Mouse (Mus musculus) ES-E14 (cell line): ENCODE measurements at regions not wholly inside any gene's neighbourhood (a gene's known extent, or its start where the extent isn't known, plus 50 kb on each side); places are given as distances from the start of the nearest gene placed in this dataset.

Experiments used
- CHD2 ChIP-seq: IDR thresholded peaks from 2 replicates; pipeline ENCODE4 v1.6.1; 2014; ENCODE audit warnings: mild to moderate bottlenecking, low read depth, low read length, inconsistent platforms
- HCFC1 ChIP-seq: IDR thresholded peaks from 2 replicates; pipeline ENCODE4 v1.6.1; 2012; ENCODE audit warnings: low read length, inconsistent platforms, borderline replicate concordance; ENCODE audit not compliant: insufficient read depth
- MAFK ChIP-seq: IDR thresholded peaks from 2 replicates; pipeline ENCODE4 v1.6.1; 2014; ENCODE audit warnings: mild to moderate bottlenecking, low read depth, low read length, inconsistent platforms; ENCODE audit not compliant: insufficient read depth
- ZC3H11A ChIP-seq: IDR thresholded peaks from 2 replicates; pipeline ENCODE4 v1.6.1; 2012; ENCODE audit warnings: low read depth, mild to moderate bottlenecking, inconsistent platforms, low read length, borderline replicate concordance
- ZNF384 ChIP-seq: IDR thresholded peaks from 2 replicates; pipeline ENCODE4 v1.6.1; 2012; ENCODE audit warnings: low read depth, low read length, inconsistent platforms

- TF ChIP-seq HCFC1: no peak
- no peak for TF ChIP-seq ZNF384
- no peak for TF ChIP-seq CHD2
- no peak for TF ChIP-seq ZC3H11A
- TF ChIP-seq MAFK: no peak
Observed at GRCm38 (mm10) chr14:55324335-55324734, 102.5 kb downstream of the Dhrs2 start.
